Mouse (Mus musculus): Measurements from ENCODE around the gene Klhdc10. TPM values are rescaled to one million over a fixed set of nuclear protein-coding genes. Genes with fewer than 3 reads are reported as not detected.

Klhdc10 gene
- polyA plus RNA-seq, 2 experiments = 9.4 to 12.8 TPM

DNA sequence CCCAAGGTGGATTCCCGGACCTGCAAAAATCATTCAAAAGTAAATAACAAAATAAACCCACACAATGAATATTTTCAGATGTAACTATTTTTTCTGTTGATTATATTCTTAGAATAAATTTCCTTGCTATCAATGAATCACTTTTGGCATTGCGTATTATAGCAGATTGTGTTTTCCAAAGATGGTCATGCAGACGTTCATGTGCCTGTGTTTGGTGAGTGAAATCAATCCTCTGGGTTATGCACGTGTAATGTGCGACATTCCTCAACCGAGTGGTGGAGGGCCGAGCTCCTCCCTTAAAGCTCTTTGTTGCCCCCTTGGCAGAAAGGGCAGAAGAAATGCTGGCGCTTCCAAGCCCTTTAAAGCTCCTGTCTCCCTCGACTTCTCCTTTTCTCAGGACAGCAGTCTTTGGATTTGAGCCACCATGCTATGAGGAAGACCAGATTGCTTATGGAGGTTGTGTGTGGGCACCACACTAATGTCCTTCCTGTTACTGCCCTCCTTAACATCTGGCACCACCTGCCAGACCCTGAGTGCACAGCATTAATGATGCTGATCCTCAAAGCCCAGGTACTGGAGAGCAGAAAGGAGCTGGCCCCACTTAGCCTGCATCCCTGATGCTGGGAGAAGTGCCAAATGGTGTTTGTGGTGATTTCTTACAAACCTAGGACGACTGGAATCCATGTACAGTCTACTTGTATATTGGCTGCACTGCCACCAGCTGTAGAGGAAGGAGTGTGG lies 74.5 kb downstream of the Klhdc10 start:
- WGBS (ENCODE audit: insufficient replicate concordance) = 63% methylated on average over 10 of the region's 10 CpGs
- no peaks in the 10 kb centered on the region for H3K9me3 ChIP-seq (ENCODE audit: control insufficient read depth, low read length)
- peaks cover 0 to 2% of the 10 kb centered on the region in 2 experiments; a peak in 1 of 4 replicates for H3K4me1 ChIP-seq (replicated peaks; ENCODE audit: control insufficient read depth in 2 of 2, insufficient read depth in 2 of 2, low read length in 1 of 2)
- peaks cover 17% of the 10 kb centered on the region for H3K36me3 ChIP-seq (replicated peaks; ENCODE audit: control insufficient read depth, insufficient read depth, low read depth)
- ATAC-seq (ENCODE audit: insufficient read depth) (no peak), DNase-seq (ENCODE audit: low read depth in 3 of 3, low spot score in 3 of 3) (no peak)
- no peaks in the 10 kb centered on the region for H3K27me3 ChIP-seq (ENCODE audit: control insufficient read depth, insufficient read depth, low read length)
- H3K9ac ChIP-seq (replicated peaks) = no peak overlapping the region
- no peak overlapping the region for H3K4me3 ChIP-seq (ENCODE audit: insufficient read depth in 1 of 2, low read depth in 2 of 2, low read length in 2 of 2)
- TF ChIP-seq CTCF (IDR thresholded peaks at IDR 0.05; ENCODE audit: low read depth) = no peak
- TF ChIP-seq EP300 (IDR thresholded peaks at IDR 0.05; ENCODE audit: low read depth) = no peak
- H3K27ac ChIP-seq = no peak overlapping the region
- H3K4me2 ChIP-seq (ENCODE audit: low read depth) = no peak overlapping the region

DNA sequence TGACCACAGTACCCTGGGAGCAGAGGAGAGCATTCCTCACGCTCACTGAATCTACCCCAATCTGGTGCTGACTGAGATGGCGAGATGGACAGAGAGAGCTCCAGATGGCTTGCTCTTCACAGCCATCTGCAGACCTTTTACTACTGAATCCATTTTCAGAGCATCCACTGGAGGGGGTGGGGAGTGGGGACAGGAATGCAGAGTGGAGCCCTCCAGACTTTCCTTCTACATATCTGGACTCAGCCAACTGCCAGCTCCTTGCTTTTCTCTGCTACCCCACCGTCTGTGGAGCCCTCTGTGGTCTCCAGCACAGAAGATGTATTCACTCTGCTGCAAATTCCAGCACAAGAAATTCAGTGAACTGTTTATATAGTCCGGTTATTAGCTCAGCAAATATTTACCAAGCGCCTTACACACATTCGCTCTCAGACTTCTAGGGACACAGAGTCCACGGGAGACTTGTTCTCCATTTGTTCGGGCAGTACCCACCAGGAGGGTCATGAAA lies 75.6 kb downstream of the Klhdc10 start:
- DNase-seq (ENCODE audit: low read depth in 3 of 3, low spot score in 3 of 3) (no peak), ATAC-seq (ENCODE audit: insufficient read depth) (no peak)
- 82% methylated on average over 8 of the region's 8 CpGs for WGBS (ENCODE audit: insufficient replicate concordance)
- H3K36me3 ChIP-seq (replicated peaks; ENCODE audit: control insufficient read depth, insufficient read depth, low read depth) = peaks cover 25% of the 10 kb centered on the region
- no peak overlapping the region for H3K9ac ChIP-seq (replicated peaks)
- H3K9me3 ChIP-seq (ENCODE audit: control insufficient read depth, low read length) = no peaks in the 10 kb centered on the region
- TF ChIP-seq CTCF (IDR thresholded peaks at IDR 0.05; ENCODE audit: low read depth) (no peak), EP300 (IDR thresholded peaks at IDR 0.05; ENCODE audit: low read depth) (no peak)
- H3K27me3 ChIP-seq (ENCODE audit: control insufficient read depth, insufficient read depth, low read length) = no peaks in the 10 kb centered on the region
- no peak overlapping the region for H3K4me3 ChIP-seq (ENCODE audit: insufficient read depth in 1 of 2, low read depth in 2 of 2, low read length in 2 of 2)
- H3K4me2 ChIP-seq (ENCODE audit: low read depth) = no peak overlapping the region
- peaks cover 0 to 2% of the 10 kb centered on the region in 2 experiments; a peak in 1 of 4 replicates for H3K4me1 ChIP-seq (replicated peaks; ENCODE audit: control insufficient read depth in 2 of 2, insufficient read depth in 2 of 2, low read length in 1 of 2)
- no peak overlapping the region for H3K27ac ChIP-seq

DNA sequence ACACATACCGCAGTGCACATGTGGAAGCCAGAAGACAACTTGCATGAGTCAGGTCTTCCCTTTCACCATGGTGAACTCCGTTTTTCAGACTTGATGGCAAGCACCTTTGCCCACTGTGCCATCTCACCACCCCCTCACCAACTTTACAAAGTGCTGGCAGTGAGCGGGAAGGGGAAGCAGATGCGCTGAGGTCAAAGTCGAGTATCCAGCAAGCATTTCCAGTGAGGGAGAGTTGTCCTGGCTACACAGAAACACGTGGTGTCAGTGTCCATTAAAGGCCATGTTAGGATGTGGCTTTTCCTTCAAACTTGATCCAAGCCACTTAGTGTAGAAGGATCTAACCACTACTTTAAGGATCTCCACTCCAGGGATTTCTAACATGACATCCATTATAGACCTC lies 76.1 kb downstream of the Klhdc10 start:
- Histone ChIP-seq H3K27me3 (ENCODE audit: control insufficient read depth, insufficient read depth, low read length) (no peaks in the 10 kb centered on the region), H3K4me3 (ENCODE audit: insufficient read depth in 1 of 2, low read depth in 2 of 2, low read length in 2 of 2) (no peak overlapping the region), H3K9ac (replicated peaks) (no peak overlapping the region), H3K4me1 (replicated peaks; ENCODE audit: control insufficient read depth in 2 of 2, insufficient read depth in 2 of 2, low read length in 1 of 2) (peaks cover 0 to 2% of the 10 kb centered on the region in 2 experiments; a peak in 1 of 4 replicates), H3K9me3 (ENCODE audit: control insufficient read depth, low read length) (no peaks in the 10 kb centered on the region), H3K4me2 (ENCODE audit: low read depth) (no peak overlapping the region), H3K36me3 (replicated peaks; ENCODE audit: control insufficient read depth, insufficient read depth, low read depth) (peaks cover 31% of the 10 kb centered on the region), H3K27ac (no peak overlapping the region)
- ATAC-seq (ENCODE audit: insufficient read depth) (no peak), DNase-seq (ENCODE audit: low read depth in 3 of 3, low spot score in 3 of 3) (no peak)
- TF ChIP-seq EP300 (IDR thresholded peaks at IDR 0.05; ENCODE audit: low read depth) (no peak), CTCF (IDR thresholded peaks at IDR 0.05; ENCODE audit: low read depth) (no peak)
- 80% methylated on average over 6 of the region's 6 CpGs for WGBS (ENCODE audit: insufficient replicate concordance)

DNA sequence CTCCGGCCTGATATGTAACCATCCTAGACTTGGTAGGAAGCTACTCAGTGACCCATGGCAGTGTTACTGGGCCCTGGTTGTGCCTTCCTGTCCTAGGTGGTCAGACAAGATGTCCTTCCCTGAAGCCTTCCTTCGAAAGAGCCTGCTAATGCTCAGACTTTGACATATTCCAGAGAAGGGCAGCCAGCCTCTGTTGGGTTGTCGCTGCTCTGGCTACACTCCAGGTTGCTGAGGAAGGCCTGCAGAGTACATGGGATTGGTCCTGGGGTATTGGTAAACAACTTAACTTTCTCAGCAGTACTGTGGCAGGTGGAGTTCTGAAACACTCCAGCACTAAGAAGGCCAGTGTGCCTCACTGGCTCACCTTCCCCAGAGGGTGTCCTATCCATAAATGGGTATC lies 77.8 kb downstream of the Klhdc10 start:
- H3K36me3 ChIP-seq (replicated peaks; ENCODE audit: control insufficient read depth, insufficient read depth, low read depth) = peaks cover 45% of the 10 kb centered on the region

DNA sequence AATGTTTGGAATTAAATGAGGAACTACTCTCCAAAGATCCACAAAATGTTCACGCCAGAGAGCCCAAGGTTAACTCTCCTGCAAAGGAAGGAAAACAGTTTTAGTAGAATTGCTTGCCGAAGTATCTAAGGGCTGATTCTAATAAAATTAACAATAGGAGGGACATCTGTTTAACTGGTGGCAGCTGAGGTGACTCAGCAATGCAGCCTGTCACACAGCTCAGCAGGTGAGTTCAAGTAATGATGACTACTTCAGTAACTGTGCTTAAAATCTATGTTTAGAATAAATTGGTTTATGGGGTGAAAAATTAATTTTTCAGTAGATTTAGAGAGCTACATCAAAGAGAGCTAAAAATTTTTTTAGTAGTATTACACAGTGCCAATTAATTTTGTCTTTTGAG lies 81.2 kb downstream of the Klhdc10 start:
- no peaks in the 10 kb centered on the region for H3K9me3 ChIP-seq (ENCODE audit: control insufficient read depth, low read length)
- DNase-seq (ENCODE audit: low read depth in 3 of 3, low spot score in 3 of 3) = no peak
- 86% methylated on average over 2 of the region's 2 CpGs for WGBS (ENCODE audit: insufficient replicate concordance)
- no peak overlapping the region for H3K4me2 ChIP-seq (ENCODE audit: low read depth)
- H3K27me3 ChIP-seq (ENCODE audit: control insufficient read depth, insufficient read depth, low read length) = no peaks in the 10 kb centered on the region
- no peak overlapping the region for H3K27ac ChIP-seq
- H3K4me3 ChIP-seq (ENCODE audit: insufficient read depth in 1 of 2, low read depth in 2 of 2, low read length in 2 of 2) = no peak overlapping the region
- TF ChIP-seq CTCF (IDR thresholded peaks at IDR 0.05; ENCODE audit: low read depth) (no peak), EP300 (IDR thresholded peaks at IDR 0.05; ENCODE audit: low read depth) (no peak)
- no peaks in the 10 kb centered on the region; a peak in 1 of 4 replicates for H3K4me1 ChIP-seq (replicated peaks; ENCODE audit: control insufficient read depth in 2 of 2, insufficient read depth in 2 of 2, low read length in 1 of 2)
- no peak overlapping the region for H3K9ac ChIP-seq (replicated peaks)
- H3K36me3 ChIP-seq (replicated peaks; ENCODE audit: control insufficient read depth, insufficient read depth, low read depth) = peaks cover 76% of the 10 kb centered on the region
- no peak for ATAC-seq (ENCODE audit: insufficient read depth)

More for the DNA sequence above, 77.8 kb downstream of the Klhdc10 start:
- WGBS (ENCODE audit: insufficient replicate concordance) = 84% methylated on average over 3 of the region's 3 CpGs
- Histone ChIP-seq H3K27me3 (ENCODE audit: control insufficient read depth, insufficient read depth, low read length) (no peaks in the 10 kb centered on the region), H3K4me1 (replicated peaks; ENCODE audit: control insufficient read depth in 2 of 2, insufficient read depth in 2 of 2, low read length in 1 of 2) (peaks cover 0 to 2% of the 10 kb centered on the region in 2 experiments; a peak in 1 of 4 replicates), H3K4me3 (ENCODE audit: insufficient read depth in 1 of 2, low read depth in 2 of 2, low read length in 2 of 2) (no peak overlapping the region), H3K9ac (replicated peaks) (no peak overlapping the region), H3K4me2 (ENCODE audit: low read depth) (no peak overlapping the region), H3K9me3 (ENCODE audit: control insufficient read depth, low read length) (no peaks in the 10 kb centered on the region), H3K27ac (no peak overlapping the region)
- no peak for ATAC-seq (ENCODE audit: insufficient read depth)
- DNase-seq (ENCODE audit: low read depth in 3 of 3, low spot score in 3 of 3) = no peak
- TF ChIP-seq EP300 (IDR thresholded peaks at IDR 0.05; ENCODE audit: low read depth) (no peak), CTCF (IDR thresholded peaks at IDR 0.05; ENCODE audit: low read depth) (no peak)
